Mouse (Mus musculus): ENCODE results near the gene Calcb. TPM values are rescaled to one million over a fixed set of nuclear protein-coding genes. Genes with fewer than 3 reads are reported as not detected.
"Not testable (repeated sequence)": the region's sequence is repeated elsewhere in the genome, so short reads cannot be mapped to it uniquely, and the experiment has no call there.

The Calcb gene
- total RNA-seq (2015; ENCODE audit: low replicate concordance) (not detected in 2 replicates), total RNA-seq (2017; ENCODE audit: low replicate concordance) (not detected in 2 replicates)

- no peak for ATAC-seq (replicated peaks; ENCODE audit: low FRiP score, poor library complexity, severe bottlenecking)
Observed at GRCm38 (mm10) chr7:114718300-114718699, at the start of gene Calcb. TSS of gene Calcb (plus strand) at chr7:114718643.

DNA sequence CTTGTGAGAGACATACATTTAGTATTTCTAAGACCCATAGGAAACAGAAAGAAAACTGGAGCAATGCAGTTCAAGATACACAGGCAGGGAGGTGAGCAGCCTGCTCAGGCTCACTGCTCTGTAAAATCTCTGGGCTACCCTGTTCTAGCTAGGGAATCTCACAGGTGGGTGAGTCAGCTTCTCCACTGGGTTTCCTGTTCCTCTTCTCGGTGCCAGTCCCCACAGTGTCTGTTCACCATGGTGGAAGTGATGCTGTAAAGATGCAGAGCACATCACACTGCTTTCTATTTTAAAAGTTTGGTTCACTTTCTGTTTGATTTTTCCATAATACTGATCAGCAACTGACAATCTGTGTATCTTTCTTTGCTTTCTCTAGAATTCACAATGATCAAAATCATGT lies 47.0 kb upstream of the Calcb start:
- no peak for ATAC-seq (replicated peaks; ENCODE audit: low FRiP score, poor library complexity, severe bottlenecking)

- no peak for ATAC-seq (replicated peaks; ENCODE audit: low FRiP score, poor library complexity, severe bottlenecking)
Observed at GRCm38 (mm10) chr7:114672697-114673096, 45.7 kb upstream of the Calcb start.

DNA sequence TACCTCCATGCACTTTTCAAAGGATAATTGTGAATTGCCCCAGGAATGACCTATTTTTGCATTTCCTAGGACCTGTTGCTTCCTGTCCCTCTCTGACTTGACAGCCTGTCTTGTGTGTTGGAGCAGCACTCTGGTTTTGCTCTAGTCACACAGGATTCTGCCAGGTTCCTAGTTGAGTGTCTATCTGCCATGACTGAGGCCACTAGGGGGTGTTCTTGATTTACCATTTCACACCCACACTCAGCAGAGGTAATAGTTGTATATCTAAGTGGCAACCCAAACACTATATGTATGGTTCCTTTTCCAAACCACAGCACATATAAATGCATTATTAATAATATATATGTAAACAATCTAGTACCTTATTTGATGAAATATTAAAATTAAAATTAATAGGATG lies 26.1 kb upstream of the Calcb start:
- ATAC-seq (replicated peaks; ENCODE audit: low FRiP score, poor library complexity, severe bottlenecking), result no peak

DNA sequence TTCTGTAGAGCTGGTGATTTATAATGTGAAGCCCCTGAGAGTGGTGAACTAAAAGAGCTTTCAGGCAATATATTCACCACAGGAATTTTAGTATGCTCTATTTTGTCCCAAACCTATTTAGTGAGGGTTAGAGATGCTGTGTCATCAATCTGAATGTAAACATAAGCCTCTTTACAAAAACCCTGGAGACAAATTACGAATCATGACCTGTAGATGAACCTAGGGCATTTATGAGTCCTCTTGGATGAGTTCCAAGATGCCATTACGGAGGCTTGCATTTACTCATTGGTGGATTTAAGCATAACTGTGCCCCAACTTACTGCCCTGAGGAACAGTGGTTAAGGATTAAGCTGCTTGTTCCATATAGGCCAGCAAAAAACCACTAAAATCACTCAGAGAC lies 17.6 kb upstream of the Calcb start:
- no peak for ATAC-seq (replicated peaks; ENCODE audit: low FRiP score, poor library complexity, severe bottlenecking)

DNA sequence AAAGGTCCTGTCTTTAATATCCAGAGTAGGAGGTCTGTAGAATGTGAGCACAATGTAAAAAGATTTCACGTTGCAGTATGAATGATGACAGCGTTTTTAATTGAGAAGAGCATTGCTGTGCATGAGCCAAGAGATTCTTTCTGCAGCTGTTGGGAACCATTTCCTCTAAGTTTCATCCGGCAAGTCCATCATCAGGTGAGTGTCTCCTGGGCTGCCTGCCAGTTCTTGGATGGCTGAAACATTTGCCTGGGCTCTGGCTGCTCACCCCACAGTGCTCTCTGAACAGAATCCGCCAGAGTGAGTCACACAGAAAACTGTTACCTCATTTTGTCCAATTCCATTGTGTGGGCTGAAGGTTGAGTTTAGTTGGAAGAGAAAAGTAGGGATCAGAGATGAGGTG lies 11.7 kb upstream of the Calcb start:
- no peak for ATAC-seq (replicated peaks; ENCODE audit: low FRiP score, poor library complexity, severe bottlenecking)

DNA sequence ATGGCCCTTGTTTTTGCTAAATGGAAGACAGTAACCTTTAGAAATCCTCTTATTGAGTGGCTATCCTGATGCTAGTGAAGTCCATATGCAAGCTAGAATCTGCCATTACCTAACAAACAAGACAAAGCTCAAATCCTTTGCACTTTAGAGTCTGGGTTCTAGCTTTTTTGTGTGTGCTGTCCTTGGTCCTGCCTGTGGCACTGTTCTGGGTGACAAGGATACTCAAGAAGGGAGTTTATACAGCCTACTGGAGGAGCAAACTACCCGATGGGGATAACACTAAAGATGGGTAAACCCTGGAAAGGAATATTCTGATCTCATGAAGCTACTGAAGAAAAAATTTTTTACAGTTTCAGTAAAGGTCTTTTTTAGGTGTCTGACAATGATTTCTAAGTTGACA lies 11.0 kb upstream of the Calcb start:
- no peak for ATAC-seq (replicated peaks; ENCODE audit: low FRiP score, poor library complexity, severe bottlenecking)

GRCm38 (mm10) chr7:114710419-114710818 lies 8.0 kb upstream of the Calcb start:
- ATAC-seq (replicated peaks; ENCODE audit: low FRiP score, poor library complexity, severe bottlenecking), result no peak

- no peak for ATAC-seq (replicated peaks; ENCODE audit: low FRiP score, poor library complexity, severe bottlenecking)
Observed at GRCm38 (mm10) chr7:114712523-114712922, 5.9 kb upstream of the Calcb start.

DNA sequence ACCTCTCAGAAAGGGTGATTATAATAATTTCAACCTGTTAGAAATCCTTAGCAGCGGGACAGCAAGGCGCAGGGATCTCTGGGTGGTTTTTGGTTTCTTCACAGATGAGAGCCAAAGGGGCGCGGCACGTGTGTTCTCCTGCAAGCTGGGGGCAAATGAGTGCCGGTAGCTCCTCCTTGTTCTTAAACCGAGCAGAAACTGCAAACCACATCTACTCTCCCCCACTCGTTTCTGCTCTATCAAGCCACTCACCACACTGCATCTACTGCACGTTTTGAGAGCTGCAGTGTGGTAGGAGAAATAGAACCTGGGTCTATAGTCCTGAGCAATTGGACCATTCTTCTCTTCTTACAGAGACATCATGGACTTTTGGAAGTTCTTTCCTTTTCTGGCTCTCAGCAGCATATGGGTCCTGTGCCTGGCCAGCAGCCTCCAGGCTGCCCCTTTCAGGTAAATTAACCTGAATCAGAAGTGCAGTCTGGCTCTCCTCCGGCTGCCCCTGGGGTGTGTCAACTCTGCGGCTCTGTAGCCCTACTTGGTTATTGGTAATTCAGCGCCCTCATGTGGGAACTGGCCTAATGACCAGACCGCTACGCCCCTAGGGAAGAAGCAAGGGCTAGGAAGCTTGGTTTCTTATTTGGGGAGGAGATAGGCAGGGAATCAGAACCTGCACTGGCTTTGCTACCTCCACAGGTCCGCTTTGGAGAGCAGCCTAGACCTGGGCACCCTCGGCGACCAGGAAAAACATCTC lies 1.1 kb downstream of the Calcb start:
- no peak for ATAC-seq (replicated peaks; ENCODE audit: low FRiP score, poor library complexity, severe bottlenecking)

GRCm38 (mm10) chr7:114729696-114730095 lies 11.3 kb downstream of the Calcb start:
- ATAC-seq (replicated peaks; ENCODE audit: low FRiP score, poor library complexity, severe bottlenecking), result not testable (repeated sequence)

DNA sequence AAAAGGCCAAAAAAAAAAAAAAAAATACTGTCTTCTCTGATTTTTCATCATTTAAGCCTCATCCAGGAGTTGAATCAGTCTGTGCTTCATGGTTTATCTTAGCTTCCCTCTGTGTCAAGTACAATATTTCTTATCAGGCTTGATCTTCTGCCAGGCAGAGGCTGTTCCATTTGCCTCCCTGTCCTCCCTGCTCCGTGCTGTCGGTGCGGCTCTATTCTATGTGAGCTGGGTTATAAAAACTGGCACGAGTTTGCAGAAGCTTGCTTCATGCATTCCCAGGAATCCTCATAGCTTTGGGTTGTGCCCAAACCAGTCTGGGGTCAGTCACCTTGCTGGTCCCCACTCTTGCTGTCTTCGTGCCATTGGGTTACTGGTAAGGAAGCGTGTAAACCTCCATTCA lies 12.7 kb downstream of the Calcb start:
- ATAC-seq (replicated peaks; ENCODE audit: low FRiP score, poor library complexity, severe bottlenecking), result no peak

DNA sequence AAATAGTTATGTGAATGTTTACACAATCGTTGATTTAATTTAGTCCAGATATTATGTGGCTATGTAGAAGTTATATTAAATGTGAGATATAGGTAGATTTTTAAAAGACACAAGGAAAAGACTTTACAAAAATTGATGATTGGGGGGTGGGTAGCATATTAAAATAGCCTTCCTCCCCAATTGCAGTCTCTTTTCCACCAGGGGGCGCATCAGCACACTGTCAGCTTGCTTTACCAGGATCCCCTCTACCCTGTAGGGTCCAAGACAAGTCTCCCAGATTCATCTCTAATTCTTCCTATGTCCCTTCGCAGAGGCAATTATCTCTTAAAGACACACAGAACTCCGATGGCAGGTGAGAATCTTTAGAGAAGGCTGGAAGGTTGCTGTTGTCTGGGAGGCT lies 13.3 kb downstream of the Calcb start:
- not testable (repeated sequence) for ATAC-seq (replicated peaks; ENCODE audit: low FRiP score, poor library complexity, severe bottlenecking)

- no peak for ATAC-seq (replicated peaks; ENCODE audit: low FRiP score, poor library complexity, severe bottlenecking)
Observed at GRCm38 (mm10) chr7:114736256-114736655, 17.8 kb downstream of the Calcb start.

DNA sequence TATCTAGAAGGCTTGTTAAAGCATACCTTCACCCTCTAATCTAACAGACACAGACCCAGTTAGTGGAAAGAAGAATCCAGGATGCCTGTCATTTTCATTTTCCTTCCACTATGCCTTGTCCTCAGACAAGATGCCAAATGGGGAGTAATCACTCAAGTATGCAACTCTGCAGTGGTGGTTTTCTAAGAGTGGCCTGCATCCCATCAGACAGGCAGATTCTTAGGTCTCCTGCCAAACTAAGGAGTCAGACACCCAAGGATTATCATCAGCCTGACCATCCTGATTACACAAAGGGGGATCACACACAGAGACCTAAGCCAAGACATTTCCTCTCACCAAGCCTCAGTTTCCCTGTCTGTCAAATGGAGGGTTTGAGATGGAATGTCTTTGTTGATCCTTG lies 19.7 kb downstream of the Calcb start:
- no peak for ATAC-seq (replicated peaks; ENCODE audit: low FRiP score, poor library complexity, severe bottlenecking)

DNA sequence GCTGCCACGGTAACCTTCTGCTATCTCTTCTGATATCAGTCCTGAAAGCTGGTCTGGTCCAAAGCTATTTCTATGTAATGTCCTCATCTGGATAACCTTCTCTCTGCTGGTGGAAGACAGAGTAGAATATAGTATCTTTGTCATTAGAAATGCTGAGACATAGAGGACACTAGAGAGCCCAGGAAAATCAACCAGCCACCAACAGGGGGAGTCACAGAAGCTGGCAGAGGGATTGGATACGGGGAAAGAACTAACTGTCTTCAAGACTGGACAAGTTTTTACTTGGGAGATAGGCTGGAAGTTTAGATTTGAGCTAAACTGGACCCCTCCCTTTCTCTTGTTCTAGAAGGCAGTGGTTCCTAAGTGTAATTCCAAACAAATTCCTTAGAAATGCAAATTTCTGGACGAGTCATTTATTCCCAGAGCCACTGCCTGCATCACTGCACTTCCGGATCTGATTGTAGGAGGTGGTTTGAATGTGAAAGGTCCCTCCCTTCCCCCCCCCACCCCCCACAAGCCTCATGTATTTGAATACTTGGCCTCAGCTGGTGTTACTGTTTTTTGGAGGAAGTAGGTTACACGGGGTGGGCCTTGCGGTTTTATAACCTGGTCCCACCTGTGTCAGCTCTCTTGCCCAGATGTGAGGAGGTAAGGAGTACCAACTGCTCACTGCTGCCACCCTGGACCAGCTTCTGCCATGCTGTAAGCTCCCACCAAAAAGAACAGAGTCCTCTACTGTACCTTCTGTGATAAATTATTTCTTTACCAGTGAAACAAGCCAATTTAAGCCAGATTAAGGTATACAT lies 22.1 kb downstream of the Calcb start:
- ATAC-seq (replicated peaks; ENCODE audit: low FRiP score, poor library complexity, severe bottlenecking), result no peak

- no peak for ATAC-seq (replicated peaks; ENCODE audit: low FRiP score, poor library complexity, severe bottlenecking)
Observed at GRCm38 (mm10) chr7:114743022-114743780, 24.8 kb downstream of the Calcb start, which contains the start of gene Insc. TSS of gene Insc (plus strand) at chr7:114743694.

DNA sequence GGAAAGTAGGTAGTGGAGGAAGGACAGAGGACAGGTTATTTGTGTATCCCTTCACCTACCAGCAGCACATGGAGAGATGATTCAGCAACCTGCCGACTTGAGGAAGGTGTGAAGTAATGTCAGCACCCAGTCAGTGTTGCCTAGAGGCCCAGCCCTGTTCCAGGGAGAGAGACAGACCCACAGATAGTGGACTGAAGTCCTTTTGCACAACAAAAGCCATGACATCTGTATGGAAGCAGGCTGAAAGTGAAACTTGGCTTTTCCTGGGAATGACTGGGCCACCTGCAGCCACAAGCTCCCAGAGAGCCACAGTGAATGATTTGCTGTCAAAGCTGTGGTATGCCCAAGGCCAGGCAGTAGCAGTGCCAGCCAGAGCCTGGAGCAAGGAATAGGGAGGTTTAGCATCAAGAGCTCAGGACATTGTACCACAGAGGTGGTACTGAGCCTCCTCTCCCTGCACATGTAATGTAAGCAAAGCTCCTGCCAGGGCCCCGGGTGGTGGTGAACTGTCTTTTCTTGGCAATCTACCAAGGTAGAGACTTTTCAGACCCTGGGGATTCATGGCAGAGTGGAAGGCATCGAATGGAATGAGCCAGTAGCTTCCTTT lies 26.3 kb downstream of the Calcb start:
- ATAC-seq (replicated peaks; ENCODE audit: low FRiP score, poor library complexity, severe bottlenecking), result no peak

DNA sequence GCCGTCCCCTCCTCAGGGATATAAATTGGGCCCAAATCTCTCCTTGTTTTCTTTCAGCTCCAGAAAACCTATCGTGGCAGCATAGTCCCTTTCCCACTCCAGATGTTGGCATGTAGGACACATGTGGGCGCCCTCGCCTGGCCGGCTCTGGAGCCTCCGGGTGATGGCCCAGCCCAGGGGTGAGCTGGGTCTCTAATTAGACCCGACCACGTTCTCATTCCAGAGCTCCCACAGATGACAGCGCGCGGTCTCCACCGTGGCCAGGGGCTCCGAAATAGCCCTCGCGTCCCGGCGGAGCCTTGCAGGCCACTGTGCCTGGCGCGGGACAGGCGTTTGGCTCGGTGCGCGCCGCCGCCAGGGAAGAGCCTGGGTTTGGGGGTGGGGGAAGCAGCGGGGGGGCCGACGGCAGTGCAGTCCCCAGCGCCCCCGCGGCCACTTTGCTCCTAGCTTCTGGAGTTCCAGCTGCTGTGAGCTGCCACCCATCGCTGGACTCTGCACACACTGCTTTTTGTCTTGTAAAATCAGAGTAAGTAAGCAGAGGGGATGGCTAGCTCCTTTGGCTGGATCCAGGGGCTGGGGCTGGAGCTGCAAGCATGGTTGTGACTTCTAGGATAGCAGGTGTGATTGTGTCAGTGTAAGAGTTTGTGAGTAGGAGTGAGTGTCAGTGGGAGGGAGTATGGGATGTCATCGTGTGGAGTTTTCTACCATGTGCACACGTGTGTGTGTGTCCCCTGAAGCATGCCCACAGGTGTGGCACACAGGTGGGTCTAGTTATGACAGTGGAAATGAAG lies 27.2 kb downstream of the Calcb start:
- ATAC-seq (replicated peaks; ENCODE audit: low FRiP score, poor library complexity, severe bottlenecking), result no peak
